Mouse (Mus musculus) cerebellum, adult 2 months (tissue): ENCODE results near the gene Gpr180. TPM values are rescaled to one million over a fixed set of nuclear protein-coding genes. Genes with fewer than 3 reads are reported as not detected.

Experiments
- DNase-seq, 2 experiments: peaks; one replicate each; pipeline ENCODE4 v3.0.0; 2021
- H3K27ac ChIP-seq: fragments of 200-500 bp; 2 replicates; pipeline ENCODE4 v1.5.1; 2012; ENCODE audit warnings: low read length, control low read depth, inconsistent platforms; ENCODE audit not compliant: insufficient read depth
- H3K27me3 ChIP-seq: fragments of 200-500 bp; 2 replicates; pipeline ENCODE4 v1.6.1; 2012; ENCODE audit warnings: inconsistent platforms, mild to moderate bottlenecking, low read length, moderate library complexity; ENCODE audit not compliant: control insufficient read depth, insufficient read depth
- H3K4me1 ChIP-seq: fragments of 200-500 bp; 2 replicates; pipeline ENCODE4 v1.6.1; 2011; ENCODE audit warnings: low read length; ENCODE audit not compliant: control insufficient read depth, insufficient read depth
- H3K4me3 ChIP-seq: fragments of 200-500 bp; replicated peaks from 2 replicates; pipeline ENCODE3; 2011; ENCODE audit warnings: mild to moderate bottlenecking, low read depth, low read length, control low read depth; ENCODE audit not compliant: insufficient read depth
- CTCF ChIP-seq: fragments of 200-500 bp; IDR thresholded peaks from 2 replicates; pipeline ENCODE4 v1.5.1; 2011; ENCODE audit warnings: low read depth, mild to moderate bottlenecking, control low read depth, low read length, moderate library complexity, borderline replicate concordance; ENCODE audit not compliant: insufficient read depth
- POLR2A ChIP-seq: fragments of 200-500 bp; IDR thresholded peaks from 2 replicates; pipeline ENCODE4 v1.6.1; 2011; ENCODE audit warnings: low read length, control low read depth, borderline replicate concordance; ENCODE audit not compliant: insufficient read depth
- WGBS: fragments of 180-500 bp; shearing (Covaris S2); methylation state at CpG from one replicate; pipeline ENCODE4 v1.1.7; 2018; 5-methylcytosine and 5-hydroxymethylcytosine counted together
- polyA plus RNA-seq: library from polyadenylated mRNA; depleted of rRNA; stranded (reverse); fragments of >200 nt; gene quantifications from 2 replicates; pipeline ENCODE4 v1.2.3, GENCODE M21; 2012

Gpr180 gene
- polyA plus RNA-seq, 1 experiment: 37.6 TPM

GRCm38 (mm10) chr14:118156740-118157139, 19.8 kb downstream of the Gpr180 start:
- 83% methylated on average over 10 of the region's 10 CpGs for WGBS
- DNase-seq: no peak

GRCm38 (mm10) chr14:118157146-118157545, 20.2 kb downstream of the Gpr180 start:
- H3K4me3 ChIP-seq: no peak overlapping the region
- no peak overlapping the region for H3K27ac ChIP-seq
- WGBS: 23% methylated on average over 5 of the region's 5 CpGs
- H3K4me1 ChIP-seq: no peaks in the 10 kb centered on the region
- DNase-seq: peak; percentile 30 to 45
- H3K27me3 ChIP-seq: no peaks in the 10 kb centered on the region
- TF ChIP-seq CTCF (peak; percentile 73), POLR2A (no peak)

More at GRCm38 (mm10) chr14:118156740-118157139, 19.8 kb downstream of the Gpr180 start:
- Histone ChIP-seq H3K4me1 (no peaks in the 10 kb centered on the region), H3K4me3 (no peak overlapping the region), H3K27me3 (no peaks in the 10 kb centered on the region), H3K27ac (no peak overlapping the region)
- TF ChIP-seq CTCF (no peak), POLR2A (no peak)

- no peak overlapping the region for H3K4me3 ChIP-seq
- TF ChIP-seq CTCF (no peak), POLR2A (no peak)
- 88% methylated on average over 3 of the region's 3 CpGs for WGBS
- no peaks in the 10 kb centered on the region; the same call in 1 of the 2 replicates for H3K4me1 ChIP-seq
- H3K27ac ChIP-seq: no peak overlapping the region
- no peaks in the 10 kb centered on the region for H3K27me3 ChIP-seq
- no peak for DNase-seq
Measured at GRCm38 (mm10) chr14:118161751-118162150, 24.8 kb downstream of the Gpr180 start.

- Histone ChIP-seq H3K27ac (no peak overlapping the region), H3K4me3 (no peak overlapping the region), H3K4me1 (no peaks in the 10 kb centered on the region; the same call in 1 of the 2 replicates), H3K27me3 (no peaks in the 10 kb centered on the region)
- no peak for DNase-seq
- TF ChIP-seq CTCF: no peak
- TF ChIP-seq POLR2A: no peak
- 43% methylated on average over 14 of the region's 14 CpGs for WGBS
Measured at GRCm38 (mm10) chr14:118162640-118163039, 25.7 kb downstream of the Gpr180 start.

GRCm38 (mm10) chr14:118168776-118169175, 31.8 kb downstream of the Gpr180 start:
- Histone ChIP-seq H3K4me1 (no peaks in the 10 kb centered on the region), H3K27me3 (no peaks in the 10 kb centered on the region), H3K4me3 (no peak overlapping the region), H3K27ac (no peak overlapping the region)
- DNase-seq: no peak
- 96% methylated on average over 4 of the region's 4 CpGs for WGBS
- TF ChIP-seq POLR2A: no peak
- TF ChIP-seq CTCF: no peak

- TF ChIP-seq POLR2A (no peak), CTCF (no peak)
- no peak for DNase-seq
- H3K4me3 ChIP-seq: no peak overlapping the region
- H3K27me3 ChIP-seq: no peaks in the 10 kb centered on the region
- H3K27ac ChIP-seq: no peak overlapping the region
- no peaks in the 10 kb centered on the region for H3K4me1 ChIP-seq
- 57% methylated on average over 11 of the region's 11 CpGs for WGBS
Measured at GRCm38 (mm10) chr14:118173590-118174203, 36.7 kb downstream of the Gpr180 start.

- TF ChIP-seq POLR2A (no peak), CTCF (no peak)
- Histone ChIP-seq H3K4me3 (no peak overlapping the region), H3K27me3 (no peaks in the 10 kb centered on the region), H3K27ac (no peak overlapping the region), H3K4me1 (no peaks in the 10 kb centered on the region)
- WGBS: 84% methylated on average over 30 of the region's 30 CpGs
- DNase-seq: no peak
Measured at GRCm38 (mm10) chr14:118175071-118175693, 38.2 kb downstream of the Gpr180 start.

- H3K4me3 ChIP-seq: no peak overlapping the region
- H3K4me1 ChIP-seq: no peaks in the 10 kb centered on the region
- no peaks in the 10 kb centered on the region for H3K27me3 ChIP-seq
- no peak overlapping the region for H3K27ac ChIP-seq
- no peak for TF ChIP-seq CTCF
- no peak for TF ChIP-seq POLR2A
- no peak for DNase-seq
- WGBS: 88% methylated on average over 12 of the region's 12 CpGs
Measured at GRCm38 (mm10) chr14:118175694-118176085, 38.7 kb downstream of the Gpr180 start.
